Mouse (Mus musculus) neural tube, embryonic 10.5 days (tissue): ENCODE results near the gene Kcp.

Experiments
- DNase-seq: peaks from one replicate; pipeline ENCODE4 v3.0.0-alpha.2; 2017; ENCODE audit warnings: low spot score; ENCODE audit errors: extremely low spot score

The Kcp gene

DNA sequence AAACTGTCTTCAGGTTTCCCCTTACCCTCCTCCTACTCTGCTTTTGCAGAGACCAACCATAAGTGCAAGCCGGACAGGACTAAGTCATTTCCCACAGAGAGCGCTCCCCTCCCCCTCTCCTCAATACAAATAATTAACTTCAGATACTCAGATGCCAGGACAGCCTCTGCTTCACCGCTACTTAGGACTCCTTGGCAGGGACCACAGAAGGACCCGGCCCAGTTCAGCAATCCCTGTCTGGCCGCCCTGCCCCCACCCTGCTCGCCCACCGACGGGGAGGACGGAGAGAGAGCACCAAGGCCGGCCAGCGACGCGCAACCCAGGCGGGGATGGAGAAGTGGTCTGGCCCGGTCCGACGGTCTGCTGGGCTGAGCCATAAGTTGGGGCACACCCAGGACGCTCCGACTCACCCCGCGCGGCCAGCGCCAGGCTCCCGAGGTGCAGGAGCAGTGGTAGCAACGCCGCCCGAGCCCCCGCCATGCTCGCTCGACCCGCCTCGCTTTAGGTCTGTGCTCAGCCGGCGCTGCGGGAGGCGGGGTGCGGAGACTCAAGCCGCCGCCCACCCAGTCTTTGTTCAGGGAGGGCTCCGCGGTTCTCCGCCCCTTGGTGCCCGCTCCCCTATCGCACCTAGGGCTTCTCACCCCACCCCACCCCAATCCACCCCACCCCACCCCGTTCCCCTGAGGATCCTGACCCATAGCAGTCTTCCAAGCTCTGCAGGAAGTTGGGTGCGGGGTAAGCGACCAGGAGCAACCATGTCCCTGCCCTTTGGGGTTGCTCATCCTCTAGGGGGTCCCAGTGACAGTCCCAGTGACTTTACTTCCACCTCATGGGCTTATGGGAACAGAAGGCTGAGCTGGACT, at the start of gene Kcp:
Gene Kcp, minus strand, starts transcription at position 506 of the 863 bp plus-strand sequence.
- DNase-seq, result peak; percentile 54

DNA sequence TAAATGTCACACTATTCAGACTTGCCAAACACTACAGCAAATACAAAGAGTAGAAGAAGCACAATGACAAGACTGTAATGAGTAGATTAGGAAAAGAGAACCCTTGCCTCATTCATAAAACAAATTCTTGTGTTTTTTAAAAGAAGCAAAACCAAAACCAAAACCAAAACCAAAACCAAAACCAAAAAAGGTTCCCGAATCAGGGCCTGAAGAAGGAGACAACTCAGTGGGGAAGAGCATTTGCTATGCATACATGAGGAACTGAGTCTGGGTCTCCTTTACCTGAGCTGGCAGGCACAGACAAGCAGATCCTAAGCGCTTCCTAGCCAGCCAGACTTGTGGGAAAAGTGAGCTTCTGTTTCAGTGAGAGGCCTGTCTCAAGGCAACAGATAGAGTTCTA, 49.4 kb upstream of the Kcp start:
- no peak for DNase-seq

- DNase-seq, result no peak
Measured at GRCm38 (mm10) chr6:29552526-29552925, 44.8 kb upstream of the Kcp start.

GRCm38 (mm10) chr6:29548086-29548485, 40.3 kb upstream of the Kcp start:
- DNase-seq, result no peak

GRCm38 (mm10) chr6:29547582-29547981, 39.8 kb upstream of the Kcp start:
- DNase-seq, result no peak

DNA sequence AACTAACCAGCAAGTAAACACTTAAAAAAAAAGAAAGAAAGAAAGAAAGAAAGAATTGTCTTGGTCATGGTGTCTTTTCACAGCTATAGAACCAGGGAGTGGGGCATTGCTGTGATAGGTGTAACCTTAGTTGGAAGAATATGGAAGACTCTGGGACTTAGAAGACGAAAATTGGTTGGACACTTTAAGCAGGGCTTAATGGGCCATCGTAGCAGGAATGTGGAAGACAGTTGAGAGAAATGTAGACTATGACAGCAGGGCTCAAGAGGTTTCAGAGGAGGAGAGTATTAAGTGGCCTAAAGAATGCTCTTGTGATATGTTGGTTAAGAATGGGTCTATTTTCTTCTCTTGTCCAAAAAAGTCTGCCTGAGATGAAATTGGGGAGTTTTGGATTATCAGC, 37.9 kb upstream of the Kcp start:
- DNase-seq, result no peak

- DNase-seq, result no peak
Measured at GRCm38 (mm10) chr6:29540956-29541355, 33.2 kb upstream of the Kcp start.

- DNase-seq, result no peak
Measured at GRCm38 (mm10) chr6:29540223-29540622, 32.5 kb upstream of the Kcp start.

GRCm38 (mm10) chr6:29539502-29539901, 31.8 kb upstream of the Kcp start:
- DNase-seq, result no peak

- no peak for DNase-seq
Measured at GRCm38 (mm10) chr6:29537221-29537620, 29.5 kb upstream of the Kcp start.

- DNase-seq, result no peak
Measured at GRCm38 (mm10) chr6:29536651-29537193, 29.0 kb upstream of the Kcp start.

DNA sequence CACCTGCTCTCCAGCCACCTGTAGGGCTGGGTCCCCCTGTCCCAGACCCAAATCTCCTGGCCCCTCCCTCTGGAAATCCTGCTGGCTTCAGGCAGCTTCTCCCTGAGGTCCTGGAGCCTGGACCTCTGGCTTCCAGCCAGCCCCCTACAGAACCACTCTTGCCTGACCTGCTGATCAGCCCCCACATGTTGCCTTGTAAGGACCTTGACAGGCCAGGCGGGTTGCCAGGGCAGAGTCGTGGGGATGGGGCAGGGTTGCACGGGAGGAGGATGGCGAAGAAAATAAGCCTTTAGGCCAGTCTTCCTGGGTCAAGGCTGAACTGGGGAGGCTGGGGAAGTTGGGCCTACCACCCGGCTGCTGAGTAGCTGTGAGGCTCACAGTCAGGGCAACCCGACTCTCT, 27.6 kb upstream of the Kcp start:
- no peak for DNase-seq

GRCm38 (mm10) chr6:29530050-29530449, 22.3 kb upstream of the Kcp start:
- DNase-seq, result no peak

GRCm38 (mm10) chr6:29529444-29529820, 21.7 kb upstream of the Kcp start:
- no peak for DNase-seq

DNA sequence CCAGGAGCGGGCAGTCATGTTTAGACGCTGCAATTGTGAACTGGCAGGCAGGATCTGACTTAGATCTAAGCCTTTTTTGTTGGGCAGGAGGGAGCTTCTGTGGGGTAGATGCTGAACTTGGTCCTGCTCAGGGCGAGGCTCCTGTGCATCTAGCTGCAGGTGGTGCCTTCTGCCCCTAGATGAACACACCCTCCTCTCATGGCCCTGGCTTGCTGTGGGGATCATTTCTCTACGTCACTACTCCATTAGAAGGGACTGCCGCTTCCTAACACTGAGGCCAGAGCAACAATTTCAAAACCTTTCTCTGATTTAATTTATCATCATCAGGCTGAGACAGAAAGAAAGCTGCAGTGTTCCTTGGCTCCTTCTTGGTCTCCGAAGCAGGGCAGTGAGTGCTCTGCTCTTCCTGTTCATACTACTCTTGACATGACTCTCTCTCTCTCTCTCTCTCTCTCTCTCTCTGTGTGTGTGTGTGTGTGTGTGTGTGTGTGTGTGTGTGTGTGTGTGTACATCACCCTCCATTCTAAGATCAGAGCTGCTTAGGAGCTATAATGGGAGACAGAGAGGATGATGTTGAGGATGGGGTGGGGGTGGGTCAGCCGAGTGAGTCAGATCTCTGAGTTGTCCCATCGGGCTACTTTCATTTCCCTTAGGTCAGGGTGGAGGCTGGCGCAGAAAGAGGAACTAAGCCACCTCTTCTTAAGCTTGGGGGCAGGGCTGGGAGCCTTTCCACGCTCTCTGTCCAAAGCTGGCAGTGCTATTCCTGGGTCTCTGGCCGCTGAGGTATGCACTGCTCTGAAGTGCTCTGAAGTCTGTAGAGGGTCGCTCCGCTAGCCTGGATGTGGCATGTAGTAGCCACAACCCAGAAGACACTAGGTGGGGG, 21.1 kb upstream of the Kcp start:
- DNase-seq, result no peak

DNA sequence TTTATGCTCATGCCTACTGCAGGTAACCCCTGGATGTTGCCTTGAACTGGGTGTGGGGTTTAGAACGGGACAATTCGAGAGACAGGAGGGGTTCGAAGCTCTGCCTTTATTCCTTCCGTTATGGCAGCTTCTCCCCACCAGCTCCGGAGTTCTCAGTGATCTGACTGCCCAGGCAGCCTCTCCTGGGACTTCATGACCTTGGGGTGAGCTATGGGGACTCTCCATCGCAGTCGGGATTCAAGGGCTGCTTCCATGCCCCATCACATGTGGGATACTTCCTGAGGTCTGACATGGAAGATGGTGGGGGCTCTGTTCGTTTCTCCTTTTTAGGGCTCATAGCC, 20.4 kb upstream of the Kcp start:
- DNase-seq, result no peak

GRCm38 (mm10) chr6:29527361-29528164, 19.8 kb upstream of the Kcp start:
- peak; percentile 48 for DNase-seq

GRCm38 (mm10) chr6:29526281-29527251, 18.8 kb upstream of the Kcp start, which contains the start of gene Irf5:
Gene Irf5, plus strand, starts transcription at chr6:29526625.
- DNase-seq, result peak; percentile 67

- DNase-seq, result no peak
Measured at GRCm38 (mm10) chr6:29525256-29525655, 17.5 kb upstream of the Kcp start.

- DNase-seq, result no peak
Measured at GRCm38 (mm10) chr6:29524034-29524489, 16.3 kb upstream of the Kcp start.
